Mouse (Mus musculus): Measurements from ENCODE around the gene Utp3.

Utp3 gene

DNA sequence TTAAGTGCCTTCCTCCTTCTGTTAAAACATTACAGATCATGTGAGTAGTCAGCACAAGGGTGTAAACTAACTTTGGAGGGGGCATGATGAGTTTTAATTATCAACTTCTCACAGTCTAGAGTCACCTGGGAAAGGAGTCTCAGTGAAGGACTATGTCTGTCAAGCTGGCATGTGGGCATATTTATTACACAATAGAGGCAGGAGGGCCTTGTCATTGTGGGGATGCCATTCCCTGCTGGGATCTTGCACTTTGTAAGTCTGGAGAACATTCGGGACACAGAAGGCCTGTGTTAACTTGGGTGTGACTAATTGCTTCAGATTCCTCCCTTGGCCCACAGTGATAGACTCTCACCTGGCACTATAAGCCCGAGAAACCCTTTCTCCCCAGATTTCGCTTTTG is 15.3 kb downstream of the Utp3 start:
- no peak for DNase-seq (ENCODE audit: low spot score)

DNA sequence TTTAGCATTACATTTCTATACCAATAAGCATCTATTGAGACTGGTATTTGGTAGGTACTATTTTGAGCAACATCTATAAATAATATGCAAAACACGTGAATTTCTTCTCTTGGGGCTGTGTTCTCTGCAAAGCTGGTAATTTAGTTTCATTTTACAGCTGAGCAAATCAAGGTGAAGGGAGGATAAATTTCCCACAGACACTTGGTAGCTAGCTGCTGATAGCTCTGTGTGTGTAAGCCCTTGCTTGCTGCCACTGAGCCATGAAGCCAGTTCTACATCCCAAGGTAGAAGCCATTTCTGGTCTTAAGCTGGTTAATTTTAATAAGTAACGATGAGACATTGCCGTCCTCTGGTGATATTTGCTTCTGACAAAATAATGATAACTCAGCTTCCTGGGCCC is 20.6 kb downstream of the Utp3 start:
- DNase-seq (ENCODE audit: low spot score), result no peak

DNA sequence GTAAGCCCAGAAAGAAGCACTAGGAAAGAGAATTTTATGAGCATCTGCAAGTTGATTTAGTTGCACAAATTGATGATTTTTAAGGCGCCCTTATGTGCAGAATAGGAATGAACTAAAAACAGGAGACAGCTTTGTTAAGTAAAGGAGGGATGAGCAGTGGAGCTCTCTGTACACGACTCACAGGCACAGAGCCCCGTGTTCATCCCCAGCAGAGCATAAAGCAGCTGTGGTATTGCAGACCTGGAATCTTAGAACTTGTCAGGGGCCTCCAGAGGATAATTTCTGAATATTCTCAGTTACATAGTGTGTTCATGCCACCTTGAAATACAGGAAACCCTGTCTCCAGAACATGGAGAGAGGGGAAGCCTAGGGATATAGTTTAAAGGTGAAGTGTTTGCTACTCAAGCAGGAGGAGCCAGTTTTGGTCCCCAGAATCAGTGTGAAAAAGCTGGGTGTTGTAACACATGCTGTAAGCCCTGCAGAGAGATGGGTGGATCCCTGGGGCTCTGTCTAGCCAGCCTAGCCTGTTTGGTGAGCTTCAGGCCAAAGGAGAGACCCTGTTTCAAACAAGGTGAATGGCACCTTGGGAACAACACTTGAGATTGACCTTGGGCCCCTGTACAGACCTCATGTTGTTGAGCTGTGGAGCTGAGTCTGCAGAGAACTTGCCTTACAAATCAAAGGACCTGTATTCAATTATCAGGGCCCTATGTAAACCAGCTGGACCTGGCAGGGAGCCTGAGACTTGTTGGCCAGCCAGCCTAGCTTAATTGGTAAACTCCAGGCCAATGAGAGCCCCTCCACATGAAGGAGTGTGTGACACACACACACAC is 21.5 kb downstream of the Utp3 start:
- DNase-seq (ENCODE audit: low spot score), result peak; percentile 52

DNA sequence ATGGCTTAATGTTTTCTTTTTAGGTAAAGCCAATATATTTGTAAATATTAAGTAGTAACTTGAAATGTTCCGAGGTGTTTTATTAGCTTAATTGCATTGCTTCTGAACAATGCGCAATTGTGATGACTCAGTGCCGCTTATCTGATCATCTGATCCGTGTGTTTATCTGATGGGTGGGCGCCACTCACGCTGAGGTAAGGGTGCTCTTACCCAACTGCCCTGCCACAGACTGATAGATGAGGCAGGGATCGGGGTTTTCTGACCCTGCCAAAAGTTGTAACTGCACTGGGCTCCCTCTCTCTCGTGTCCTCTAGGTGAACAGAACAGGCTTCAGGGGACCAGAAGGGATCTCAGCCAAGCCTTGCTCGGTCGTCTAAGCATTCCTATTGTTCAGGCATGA is 26.4 kb downstream of the Utp3 start:
- DNase-seq (ENCODE audit: low spot score), result no peak

DNA sequence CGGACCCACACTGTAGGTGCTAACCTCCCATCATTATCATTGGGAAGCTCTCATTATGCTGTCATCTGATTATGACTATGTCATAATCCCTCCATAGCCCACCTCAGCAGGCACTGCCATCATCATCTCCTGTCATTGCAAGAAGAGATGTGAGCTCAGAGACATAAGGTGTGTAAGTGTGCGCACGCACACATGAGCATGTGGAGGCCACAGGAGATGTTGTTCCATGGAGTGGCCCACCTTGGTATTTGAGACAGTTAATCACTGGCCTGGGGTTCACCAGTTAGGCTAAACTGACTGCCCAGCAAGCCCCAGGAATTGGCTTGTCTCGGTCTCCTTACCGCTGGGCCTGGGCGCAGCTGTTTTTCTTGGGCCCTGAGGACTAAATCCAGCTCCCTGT is 27.1 kb downstream of the Utp3 start:
- DNase-seq (ENCODE audit: low spot score), result no peak

DNA sequence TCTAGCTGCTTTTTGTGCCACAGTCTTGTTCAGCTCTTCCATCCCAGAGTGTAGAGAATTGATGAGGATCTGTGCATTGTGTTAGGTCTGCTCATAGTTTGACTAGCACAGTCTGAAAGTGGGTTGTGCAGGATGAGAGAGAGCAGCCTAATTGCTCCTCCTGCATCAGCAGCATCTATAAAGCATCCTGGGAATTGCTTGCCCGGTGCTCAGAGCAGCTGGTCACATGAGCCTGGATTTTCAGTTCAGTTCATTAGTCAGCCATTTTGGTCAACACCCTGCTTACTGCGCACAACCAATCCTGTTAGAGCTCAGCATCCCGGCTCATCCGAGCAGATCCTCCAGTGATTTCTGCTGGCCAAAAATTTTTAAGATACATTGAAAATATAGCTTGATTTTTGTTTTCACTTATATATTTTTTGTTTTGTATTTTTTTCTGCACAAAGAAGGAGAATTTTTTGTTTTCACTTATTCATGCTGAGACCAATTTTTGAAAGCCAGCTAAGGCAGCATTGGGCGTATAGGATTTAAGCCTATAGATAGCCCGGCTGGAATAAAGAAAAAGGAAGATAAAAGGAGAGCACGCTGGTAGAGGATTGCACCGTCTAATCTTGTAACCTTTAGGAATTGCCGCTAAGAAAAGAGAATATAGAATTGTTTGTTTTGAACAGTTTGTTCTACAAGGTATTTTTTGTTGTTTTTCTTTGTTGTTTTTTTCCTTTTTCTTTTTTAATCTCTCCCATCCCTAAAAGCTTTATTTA is 29.2 kb downstream of the Utp3 start:
- peak; percentile 48 for DNase-seq (ENCODE audit: low spot score)

DNA sequence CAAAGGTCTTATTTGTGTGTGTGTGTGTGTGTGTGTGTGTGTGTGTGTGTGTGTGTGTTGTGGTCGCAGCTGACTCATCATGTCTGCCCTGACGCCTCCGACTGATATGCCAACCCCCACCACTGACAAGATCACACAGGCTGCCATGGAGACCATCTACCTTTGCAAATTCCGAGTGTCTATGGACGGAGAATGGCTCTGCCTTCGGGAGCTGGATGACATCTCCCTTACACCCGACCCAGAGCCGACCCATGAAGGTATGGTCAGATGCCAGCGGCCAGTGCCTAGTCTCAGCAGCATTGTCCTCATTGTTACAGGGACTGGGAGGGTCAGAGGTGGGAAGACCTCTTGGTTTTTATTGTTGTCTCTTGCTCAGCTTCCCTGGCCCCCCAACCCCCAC is 29.8 kb downstream of the Utp3 start:
- no peak for DNase-seq (ENCODE audit: low spot score)

DNA sequence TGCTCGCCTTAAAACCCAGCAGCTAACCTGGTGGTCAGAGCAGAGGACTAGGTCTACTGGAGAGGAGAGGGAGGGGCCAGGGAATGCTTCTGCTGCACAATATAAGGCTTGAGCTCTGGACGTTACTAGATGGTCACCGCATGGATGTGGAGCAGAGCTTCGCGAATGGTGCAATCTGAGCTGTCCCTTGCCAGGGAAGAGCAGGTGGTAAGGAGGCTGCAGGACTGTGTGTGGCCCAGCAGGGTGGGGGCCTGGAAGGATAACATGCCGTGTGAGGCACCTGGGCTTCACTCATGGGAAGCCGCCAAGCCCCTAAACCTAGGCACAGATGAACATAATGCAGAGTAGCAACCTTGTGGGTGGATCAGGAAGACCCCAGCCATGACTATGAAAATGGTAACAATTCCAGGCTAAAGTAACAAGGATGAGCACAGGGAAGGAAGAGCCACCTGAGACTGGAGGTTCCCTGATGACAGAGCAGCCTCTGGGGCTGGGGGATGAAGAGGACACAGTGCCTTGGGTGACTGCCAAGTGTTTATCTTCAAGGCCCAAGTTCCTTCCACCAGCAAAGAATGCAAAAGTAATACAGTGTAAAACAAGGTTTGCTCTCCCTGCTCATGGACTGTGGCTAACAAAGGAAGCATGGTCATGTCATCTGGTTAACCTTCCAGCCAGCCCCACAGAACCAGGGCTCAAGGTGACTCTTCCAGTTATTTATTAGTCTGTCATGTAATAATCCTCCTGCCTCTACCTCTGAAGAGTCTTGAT is 32.3 kb downstream of the Utp3 start:
- no peak for DNase-seq (ENCODE audit: low spot score)

DNA sequence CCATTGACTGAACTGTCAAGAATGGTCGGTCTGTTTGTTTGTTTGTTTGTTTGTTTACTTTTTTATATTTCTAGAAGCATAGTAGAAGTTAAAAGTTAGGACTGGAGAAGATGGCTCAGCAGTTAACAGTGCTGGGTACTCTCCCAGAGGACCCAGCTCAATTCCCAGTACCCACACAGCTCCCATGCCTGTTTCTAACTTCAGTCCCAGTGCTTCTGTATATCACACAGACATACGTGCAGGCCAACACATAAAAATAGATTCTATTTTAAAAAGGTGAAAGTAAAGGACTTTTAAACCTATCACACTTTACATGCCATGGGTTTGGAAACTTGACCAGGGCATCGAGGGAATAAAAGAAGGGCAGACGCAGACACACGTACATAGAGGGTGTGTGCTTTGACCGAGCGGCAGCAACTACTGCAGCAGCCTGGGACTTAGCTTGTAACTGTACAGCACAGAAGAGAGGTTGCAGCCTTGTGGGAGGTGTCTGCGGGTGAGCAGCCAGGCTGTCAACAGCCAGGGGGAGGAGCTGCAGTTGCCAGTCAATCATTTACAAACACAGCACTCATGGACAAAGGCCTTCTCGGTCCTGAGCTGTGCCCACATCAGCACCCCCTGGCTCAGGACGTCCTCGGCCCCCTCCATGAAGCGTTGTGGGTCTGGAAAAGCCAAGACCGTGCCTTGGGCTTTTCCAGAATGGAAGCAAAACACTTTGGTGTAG is 33.1 kb downstream of the Utp3 start:
- peak; percentile 30 for DNase-seq (ENCODE audit: low spot score)

DNA sequence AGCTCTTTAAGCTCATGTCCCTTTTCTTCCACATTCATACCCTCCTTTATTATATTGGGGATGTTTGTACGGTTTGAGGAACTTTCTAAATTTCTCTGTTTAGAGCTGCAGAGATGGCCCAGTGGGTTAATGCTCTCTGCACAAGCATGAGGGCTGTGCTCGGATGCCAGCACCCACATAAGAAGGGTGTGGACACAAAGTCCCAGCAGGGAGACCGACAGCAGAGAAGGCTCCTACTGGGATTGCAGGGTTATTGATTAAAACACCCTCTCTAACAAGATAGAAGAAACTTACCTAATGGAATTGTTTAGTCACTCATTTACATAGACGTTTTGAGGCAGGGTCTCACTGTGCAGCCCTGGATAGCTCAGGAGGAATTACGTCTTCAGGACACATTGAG is 34.2 kb downstream of the Utp3 start:
- DNase-seq (ENCODE audit: low spot score), result no peak

DNA sequence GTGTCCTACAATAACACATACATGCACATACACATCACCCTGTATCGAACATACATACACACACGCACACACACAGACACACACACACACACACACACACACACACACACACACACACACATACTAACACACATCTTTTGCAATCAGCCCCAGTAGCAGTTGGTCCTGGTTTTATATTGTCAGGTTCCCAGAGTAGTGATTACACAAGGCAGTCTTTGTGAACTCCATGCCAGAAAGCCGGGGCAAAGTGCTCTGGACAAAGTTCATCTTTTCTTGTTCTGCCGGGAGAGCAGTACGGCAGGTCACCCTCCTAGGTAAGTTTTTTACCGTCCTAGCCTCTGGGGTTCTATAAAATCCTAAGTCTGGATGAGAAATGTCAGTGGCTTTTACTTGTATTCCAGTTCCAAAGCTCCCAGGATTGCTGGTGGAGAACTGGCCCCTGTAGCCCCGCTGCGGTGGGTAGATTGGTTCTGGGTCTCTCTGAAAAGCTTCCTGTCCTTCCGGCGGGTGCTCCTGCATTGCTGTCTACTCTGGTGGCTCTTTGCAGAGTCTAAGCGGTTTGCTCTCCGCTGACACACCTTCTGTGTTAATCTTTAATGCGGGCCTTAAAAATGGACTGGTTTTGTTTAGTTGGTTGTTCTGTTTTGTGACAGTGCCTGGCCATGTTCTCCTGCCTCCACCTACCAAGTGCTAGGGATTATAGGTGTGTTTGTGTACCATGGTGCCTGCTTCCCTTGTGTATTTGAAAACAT is 39.3 kb downstream of the Utp3 start:
- DNase-seq (ENCODE audit: low spot score), result peak; percentile 81

DNA sequence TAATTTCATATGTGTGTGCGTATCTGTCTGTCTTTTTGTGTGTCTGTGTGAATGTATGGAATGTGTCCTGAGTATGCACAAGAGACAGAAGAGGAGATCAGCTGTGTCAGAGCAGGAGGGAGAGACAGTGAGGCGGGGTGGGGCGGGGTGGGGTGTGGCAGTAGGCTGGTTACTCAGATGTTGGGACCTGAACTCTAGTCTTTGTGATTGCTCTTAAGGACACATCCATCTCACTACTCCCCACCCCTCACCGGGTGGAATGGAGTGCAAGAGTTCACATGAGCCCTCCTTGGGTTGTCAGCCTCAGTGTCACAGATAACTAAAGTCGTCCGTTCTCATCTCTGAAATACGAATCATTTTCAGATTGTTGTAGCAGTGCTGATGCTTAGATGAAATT is 39.9 kb downstream of the Utp3 start:
- DNase-seq (ENCODE audit: low spot score), result no peak

DNA sequence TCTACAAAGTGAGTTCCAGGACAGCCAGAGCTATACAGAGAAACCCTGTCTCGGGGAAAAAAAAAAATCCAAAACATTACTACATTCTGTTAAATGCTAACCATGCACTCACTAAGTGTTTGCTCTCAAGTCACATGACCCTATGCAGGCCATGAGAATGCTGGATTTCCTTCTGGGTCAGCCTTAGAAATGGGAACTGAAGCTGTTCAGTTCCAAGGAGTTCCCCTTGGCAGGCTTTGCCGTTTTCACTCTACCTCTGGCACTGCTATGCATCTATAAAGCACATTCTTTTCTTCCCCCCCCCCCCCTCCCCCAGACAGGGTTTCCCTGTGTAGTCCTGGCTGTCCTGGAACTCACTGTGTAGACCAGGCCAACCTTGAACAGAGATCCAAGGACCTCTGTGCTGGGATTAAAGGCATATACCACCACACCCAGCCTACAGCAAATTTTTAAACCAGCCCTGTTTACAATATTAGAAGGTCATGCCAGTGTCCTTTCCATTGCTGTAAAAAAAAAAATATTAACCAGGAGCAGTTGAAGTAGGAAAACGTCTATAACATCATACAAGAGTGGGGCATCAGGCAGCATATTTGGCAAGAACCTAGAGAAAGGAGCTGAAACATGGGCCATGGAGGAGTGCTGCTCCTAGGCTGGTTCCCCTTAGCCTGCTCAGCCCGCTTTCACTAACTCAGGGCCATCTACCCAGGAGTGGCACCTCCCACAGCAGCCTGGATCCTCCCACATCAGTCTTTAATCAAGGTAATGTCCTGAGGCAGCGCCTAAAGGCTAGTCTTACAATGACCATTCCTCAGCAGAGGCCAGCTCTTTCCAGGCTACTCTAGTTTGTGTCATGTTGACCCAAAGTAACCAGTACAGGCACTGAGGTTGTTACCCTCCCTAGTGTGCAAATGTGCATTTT is 41.5 kb downstream of the Utp3 start:
- no peak for DNase-seq (ENCODE audit: low spot score)

DNA sequence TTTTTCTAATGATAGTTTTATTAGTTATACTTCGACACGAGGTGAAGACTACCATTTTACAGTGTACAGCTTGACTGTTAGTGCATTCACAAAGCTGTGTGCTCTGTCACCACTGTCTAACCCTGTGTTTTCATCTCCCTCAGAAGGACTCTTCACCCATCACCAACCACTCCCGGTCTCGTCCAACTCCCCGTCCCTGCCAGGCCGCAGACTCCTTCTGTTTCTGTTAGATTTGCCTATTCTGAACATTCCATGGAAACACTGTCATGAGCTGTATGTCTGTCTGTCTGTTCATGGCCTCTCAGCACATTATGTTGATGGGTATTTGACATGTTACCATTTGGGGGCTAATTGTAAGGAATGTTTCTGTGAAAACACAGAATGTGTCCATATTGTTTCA is 44.7 kb downstream of the Utp3 start:
- DNase-seq (ENCODE audit: low spot score), result no peak

DNA sequence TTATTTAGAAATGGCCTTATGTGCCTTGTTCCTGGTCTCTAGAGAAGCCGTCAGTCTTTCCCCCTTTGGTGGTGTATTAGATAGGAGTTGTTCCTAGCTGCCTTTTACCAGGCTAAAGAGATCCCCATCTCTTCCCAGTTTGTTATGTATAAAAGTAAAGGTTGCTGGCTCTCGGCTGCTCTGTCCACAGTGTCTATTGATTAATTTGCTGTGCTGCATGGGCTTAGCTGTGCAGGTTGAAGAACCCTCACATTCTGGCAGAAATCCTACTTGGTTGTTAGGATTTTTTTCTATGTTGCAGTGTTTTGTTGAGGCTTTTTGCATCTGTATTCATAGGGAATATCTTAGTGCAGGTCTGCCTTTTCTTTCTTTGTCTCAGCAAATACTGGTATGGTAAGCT is 47.8 kb downstream of the Utp3 start:
- no peak for DNase-seq (ENCODE audit: low spot score)

DNA sequence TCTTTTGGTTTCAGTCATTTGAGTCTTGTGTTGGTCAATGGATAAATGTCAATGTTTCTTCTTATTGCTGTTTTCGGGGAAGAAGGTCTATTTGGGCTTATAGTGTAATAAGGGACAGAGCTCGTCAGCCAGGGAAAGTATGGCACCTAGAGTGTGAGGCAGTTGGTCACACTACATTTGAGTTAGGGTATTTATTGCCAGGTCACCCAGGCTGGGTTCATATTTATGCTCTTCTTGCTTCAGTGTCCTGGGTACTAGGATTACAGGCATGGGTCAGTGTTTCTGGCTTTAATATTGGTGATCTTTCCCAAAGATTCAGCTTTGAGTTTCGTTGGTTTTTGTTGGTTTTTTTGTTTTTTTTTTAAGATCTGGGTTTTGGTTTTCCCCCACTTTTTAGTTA is 48.5 kb downstream of the Utp3 start:
- DNase-seq (ENCODE audit: low spot score), result no peak

DNA sequence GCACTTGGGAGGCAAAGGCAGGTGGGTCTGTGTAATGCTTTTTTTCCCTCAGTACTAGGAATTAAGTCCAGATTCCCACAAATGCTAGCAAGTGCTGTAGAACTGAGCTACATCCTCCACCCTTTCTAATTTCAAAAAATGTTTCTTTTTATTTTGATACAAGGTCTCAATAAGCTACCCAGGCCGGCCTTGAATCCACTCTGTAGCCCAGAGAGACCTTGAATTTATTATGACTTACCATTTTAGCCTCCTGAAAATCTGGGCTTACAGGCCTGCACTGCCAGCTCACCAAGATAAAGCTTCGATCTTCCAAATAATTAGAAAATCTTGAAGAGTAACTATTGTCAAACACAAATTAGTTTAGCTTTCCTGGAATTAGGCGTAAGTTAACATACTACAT is 49.8 kb downstream of the Utp3 start:
- no peak for DNase-seq (ENCODE audit: low spot score)

DNA sequence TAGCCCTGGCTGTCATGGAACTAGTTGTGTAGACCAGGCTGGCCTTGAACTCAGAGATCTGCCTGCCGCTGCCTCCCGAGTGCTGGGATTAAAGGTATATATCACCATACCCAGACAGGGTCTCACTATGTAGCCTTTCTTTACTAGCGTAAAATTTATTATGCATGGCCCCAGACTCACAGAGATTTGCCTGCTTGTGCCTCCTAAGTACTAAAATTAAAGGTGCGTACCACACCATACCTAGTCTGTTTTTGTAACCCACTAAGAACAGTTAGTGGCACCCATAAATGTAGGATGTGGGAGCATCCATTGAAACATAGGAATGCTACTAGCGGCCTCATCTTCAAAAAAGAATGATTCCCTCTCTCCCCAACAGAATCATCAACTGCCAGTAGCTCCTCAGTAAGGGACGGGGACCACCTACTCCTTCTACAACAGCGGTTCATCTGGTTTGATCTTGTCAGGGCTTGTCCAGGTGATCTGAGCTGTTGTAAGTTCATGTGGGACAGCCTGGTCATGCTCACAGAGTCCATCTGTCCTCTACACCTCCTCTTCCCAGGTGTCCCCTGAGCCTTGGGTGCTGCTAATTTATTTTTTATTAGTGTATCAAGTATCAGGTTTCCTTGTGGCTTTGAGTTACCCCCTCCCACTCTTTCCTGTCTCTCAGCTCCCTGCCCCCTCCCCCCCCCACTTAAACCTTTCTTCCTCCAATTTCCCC is 50.5 kb downstream of the Utp3 start:
- no peak for DNase-seq (ENCODE audit: low spot score)
